Mouse (Mus musculus) mammary gland, adult 2 months (tissue): ENCODE results near the gene Fitm2. TPM values are rescaled to one million over a fixed set of nuclear protein-coding genes. Genes with fewer than 3 reads are reported as not detected.

Experiments used
- polyA plus RNA-seq: library from polyadenylated mRNA; depleted of rRNA; stranded (reverse); fragments of >200 nt; gene quantifications from 2 replicates; pipeline ENCODE4 v1.2.3, GENCODE M21; 2012; ENCODE audit warnings: low replicate concordance; rRNA removed

Fitm2 gene
- 56.3 TPM in 2 replicates for polyA plus RNA-seq

GRCm38 (mm10) chr2:163472466-163472851 lies at the start of gene Fitm2:
Gene Fitm2, minus strand, starts transcription at chr2:163472629.

DNA sequence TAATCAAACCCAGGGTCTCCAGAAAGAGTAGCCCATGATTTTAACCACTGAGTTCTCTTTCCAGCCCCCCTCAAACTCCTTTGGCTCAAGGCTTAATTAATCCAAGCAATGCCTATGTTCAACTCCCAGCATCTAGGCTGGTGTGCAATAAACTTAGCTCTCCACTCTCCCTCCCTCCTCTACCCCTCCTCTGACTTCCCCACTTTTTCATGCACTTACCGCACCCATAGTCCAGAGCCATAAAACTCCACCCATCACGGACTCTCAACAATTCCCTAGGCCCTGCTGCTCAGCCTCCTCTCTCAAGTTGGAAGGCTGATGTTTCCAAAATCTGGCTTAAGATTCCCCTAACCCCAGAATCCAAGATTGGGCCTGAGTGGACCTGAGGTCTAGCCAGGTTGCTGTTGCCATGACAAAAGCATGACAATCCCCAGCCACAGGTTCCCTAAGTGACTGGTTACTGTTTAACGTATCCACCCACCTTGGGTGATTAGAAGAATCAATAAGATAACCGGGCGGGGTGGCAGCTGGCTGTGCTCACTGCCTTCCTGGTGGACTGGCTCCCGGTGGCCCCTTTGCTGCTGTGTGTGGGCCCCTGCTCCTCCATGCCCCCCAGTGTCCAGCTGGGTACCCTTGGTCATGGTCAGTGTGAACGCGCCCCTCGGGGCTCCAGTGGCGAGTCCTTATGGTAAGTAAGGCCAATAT lies 34.0 kb upstream of the Fitm2 start, which contains the start of gene Hnf4a:
Gene Hnf4a (plus strand): TSS at position 509 of the 705 bp plus-strand sequence.

DNA sequence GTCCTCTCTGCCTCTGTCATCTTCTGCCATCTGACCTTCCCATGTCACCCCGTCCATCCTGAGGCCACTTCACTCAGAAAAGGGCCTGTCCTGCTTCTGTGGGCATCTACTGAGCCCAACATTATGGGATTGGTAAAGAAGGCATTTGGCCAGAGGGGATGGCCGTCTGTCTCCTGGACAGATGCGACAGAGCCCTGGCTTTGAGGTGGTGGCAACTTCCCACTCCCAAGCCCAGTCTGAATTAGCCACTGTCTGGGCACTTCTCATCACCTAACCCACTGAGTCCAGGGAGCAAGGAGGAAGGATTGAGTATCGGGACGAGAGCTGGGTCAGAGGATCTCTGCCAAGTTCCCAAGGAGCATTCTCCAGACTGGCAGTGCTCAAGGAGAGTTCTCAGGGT lies 19.6 kb upstream of the Fitm2 start, which contains the start of gene R3hdml:
Gene R3hdml (plus strand): TSS at position 301 of the 400 bp plus-strand sequence.

DNA sequence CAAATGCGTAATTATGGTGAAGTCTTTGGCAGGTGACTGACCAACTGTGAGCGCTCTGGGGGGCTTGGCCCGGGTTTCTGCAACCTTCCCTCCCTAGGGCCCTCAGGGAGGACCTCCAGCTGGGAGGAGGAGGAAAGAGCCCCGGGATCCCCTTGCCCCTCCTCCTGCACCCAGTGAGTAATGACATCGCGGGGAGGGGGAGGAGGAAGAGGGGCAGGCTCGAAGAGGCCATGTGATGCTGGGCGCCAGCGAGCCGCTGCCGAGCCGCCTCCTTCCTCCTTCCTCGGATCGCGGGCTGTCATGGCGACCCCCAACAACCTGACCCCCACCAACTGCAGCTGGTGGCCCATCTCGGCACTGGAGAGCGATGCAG lies 34.2 kb downstream of the Fitm2 start, which contains the start of gene Gdap1l1:
Gene Gdap1l1 (plus strand): TSS at position 231 of the 373 bp plus-strand sequence.

GRCm38 (mm10) chr2:163424597-163424996 lies 47.8 kb downstream of the Fitm2 start, which contains the start of gene Oser1:
Gene Oser1, minus strand, starts transcription at chr2:163424697.

Other genes starting within 250 kb of the Fitm2 start
- gene Jph2, start 74.6 kb downstream of the Fitm2 start, polyA plus RNA-seq, result 9.0 and 68.6 TPM in 2 replicates
- gene Oser1, start 47.9 kb downstream of the Fitm2 start, polyA plus RNA-seq, result 8.0 and 20.3 TPM in 2 replicates
- 1.1 and 2.5 TPM in 2 replicates for gene Gdap1l1, start 34.2 kb downstream of the Fitm2 start, polyA plus RNA-seq
- gene R3hdml, start 19.7 kb upstream of the Fitm2 start, polyA plus RNA-seq, result 14.0 and 14.7 TPM in 2 replicates
- 0.07 and 1.0 TPM in 2 replicates for gene Hnf4a, start 34.2 kb upstream of the Fitm2 start, polyA plus RNA-seq
- 24.3 and 46.4 TPM in 2 replicates for gene Ttpal, start 129.7 kb upstream of the Fitm2 start, polyA plus RNA-seq
- gene Serinc3, start 172.5 kb upstream of the Fitm2 start, polyA plus RNA-seq, result 326 and 633 TPM in 2 replicates
- 97.0 and 131 TPM in 2 replicates for gene Pkig, start 185.8 kb upstream of the Fitm2 start, polyA plus RNA-seq